Mouse (Mus musculus) embryonic facial prominence, embryonic 10.5 days (tissue): ENCODE measurements at regions not wholly inside any gene's neighbourhood (a gene's known extent, or its start where the extent isn't known, plus 50 kb on each side); places are given as distances from the start of the nearest gene placed in this dataset.

Experiments
- DNase-seq: peaks from one replicate; pipeline ENCODE4 v3.0.0-alpha.2; 2017; ENCODE audit warnings: low spot score
- H3K27ac ChIP-seq: fragments of 300-500 bp; sonication (generic); replicated peaks from 2 replicates; pipeline ENCODE4 v1.5.1; 2016; ENCODE audit warnings: mild to moderate bottlenecking
- H3K27me3 ChIP-seq: fragments of 300-500 bp; sonication (generic); replicated peaks from 2 replicates; pipeline ENCODE4 v1.6.1; 2016; ENCODE audit warnings: low read depth, mild to moderate bottlenecking; ENCODE audit not compliant: poor library complexity, severe bottlenecking
- H3K36me3 ChIP-seq: fragments of 300-500 bp; sonication (generic); replicated peaks from 2 replicates; pipeline ENCODE4 v1.6.1; 2016; ENCODE audit warnings: mild to moderate bottlenecking, moderate library complexity
- H3K4me1 ChIP-seq: fragments of 300-500 bp; sonication (generic); 2 replicates; pipeline ENCODE4 v1.6.1; 2016
- H3K4me3 ChIP-seq: fragments of 300-500 bp; sonication (generic); 2 replicates; pipeline ENCODE4 v1.5.1; 2016; ENCODE audit warnings: mild to moderate bottlenecking, moderate library complexity
- H3K9me3 ChIP-seq: fragments of 300-500 bp; sonication (generic); 2 replicates; pipeline ENCODE4 v1.6.1; 2016; ENCODE audit warnings: mild to moderate bottlenecking
- WGBS: fragments of 180-500 bp; shearing (Covaris S2); methylation state at CpG from one replicate; pipeline ENCODE4 v1.1.7; 2016; 5-methylcytosine and 5-hydroxymethylcytosine counted together

GRCm38 (mm10) chr16:30652692-30653091, 53.2 kb downstream of the Fam43a start:
- no peaks in the 10 kb centered on the region for H3K27me3 ChIP-seq
- H3K27ac ChIP-seq: no peak overlapping the region
- 80% methylated on average over 4 of the region's 4 CpGs for WGBS
- H3K4me3 ChIP-seq: no peak overlapping the region
- peaks cover 16% of the 10 kb centered on the region for H3K4me1 ChIP-seq
- H3K36me3 ChIP-seq: no peaks in the 10 kb centered on the region
- DNase-seq: no peak
- no peaks in the 10 kb centered on the region; the same call in 1 of the 2 replicates for H3K9me3 ChIP-seq

GRCm38 (mm10) chr16:30653806-30654205, 54.3 kb downstream of the Fam43a start:
- DNase-seq: no peak
- H3K36me3 ChIP-seq: no peaks in the 10 kb centered on the region
- H3K27me3 ChIP-seq: no peaks in the 10 kb centered on the region
- peaks cover 16% of the 10 kb centered on the region for H3K4me1 ChIP-seq
- WGBS: 88% methylated on average over 5 of the region's 5 CpGs
- H3K9me3 ChIP-seq: no peaks in the 10 kb centered on the region; the same call in 1 of the 2 replicates
- no peak overlapping the region for H3K4me3 ChIP-seq
- no peak overlapping the region for H3K27ac ChIP-seq

- Histone ChIP-seq H3K4me3 (no peak overlapping the region), H3K27ac (no peak overlapping the region), H3K36me3 (no peaks in the 10 kb centered on the region), H3K27me3 (no peaks in the 10 kb centered on the region), H3K4me1 (peaks cover 16% of the 10 kb centered on the region), H3K9me3 (no peaks in the 10 kb centered on the region; the same call in 1 of the 2 replicates)
- no peak for DNase-seq
- WGBS: 86% methylated on average over 9 of the region's 9 CpGs
These were observed 54.7 kb downstream of the Fam43a start for GRCm38 (mm10) chr16:30654226-30654625.

- H3K27ac ChIP-seq: no peak overlapping the region
- DNase-seq: peak; percentile 35
- WGBS: 45% methylated on average over 5 of the region's 5 CpGs
These were observed 56.3 kb downstream of the Fam43a start for GRCm38 (mm10) chr16:30655798-30656221.

GRCm38 (mm10) chr16:30656881-30657280, 57.4 kb downstream of the Fam43a start:
- Histone ChIP-seq H3K27me3 (no peaks in the 10 kb centered on the region), H3K36me3 (no peaks in the 10 kb centered on the region), H3K4me1 (peaks cover 28% of the 10 kb centered on the region), H3K4me3 (no peak overlapping the region), H3K27ac (peak overlapping the region; percentile 19; the same call in 1 of the 2 replicates), H3K9me3 (no peaks in the 10 kb centered on the region)
- WGBS: 90% methylated on average over 17 of the region's 17 CpGs
- DNase-seq: no peak

More at GRCm38 (mm10) chr16:30655798-30656221, 56.3 kb downstream of the Fam43a start:
- Histone ChIP-seq H3K27me3 (no peaks in the 10 kb centered on the region), H3K9me3 (no peaks in the 10 kb centered on the region), H3K4me3 (no peak overlapping the region), H3K4me1 (peaks cover 17% of the 10 kb centered on the region), H3K36me3 (no peaks in the 10 kb centered on the region)

- Histone ChIP-seq H3K27ac (no peak overlapping the region), H3K4me1 (peaks cover 44% of the 10 kb centered on the region), H3K4me3 (no peak overlapping the region), H3K9me3 (no peaks in the 10 kb centered on the region), H3K27me3 (0 out of 2 replicates have a peak, but pooled peaks cover 8% of the 10 kb centered on the region), H3K36me3 (no peaks in the 10 kb centered on the region)
- WGBS: 91% methylated on average over 4 of the region's 4 CpGs
- no peak for DNase-seq
These were observed 59.4 kb downstream of the Fam43a start for GRCm38 (mm10) chr16:30658921-30659320.

- WGBS: 60% methylated on average over 16 of the region's 16 CpGs
- H3K36me3 ChIP-seq: no peaks in the 10 kb centered on the region
- H3K27ac ChIP-seq: no peak overlapping the region; the same call in 1 of the 2 replicates
- no peak overlapping the region for H3K4me3 ChIP-seq
- DNase-seq: peak; percentile 29
- peaks cover 48% of the 10 kb centered on the region for H3K4me1 ChIP-seq
- H3K9me3 ChIP-seq: no peaks in the 10 kb centered on the region
- 0 out of 2 replicates have a peak, but pooled peaks cover 8% of the 10 kb centered on the region for H3K27me3 ChIP-seq
These were observed 61.8 kb downstream of the Fam43a start for GRCm38 (mm10) chr16:30661086-30661977.

- Histone ChIP-seq H3K27ac (no peak overlapping the region), H3K4me3 (no peak overlapping the region), H3K9me3 (no peaks in the 10 kb centered on the region), H3K36me3 (no peaks in the 10 kb centered on the region), H3K4me1 (peaks cover 42% of the 10 kb centered on the region), H3K27me3 (0 out of 2 replicates have a peak, but pooled peaks cover 8% of the 10 kb centered on the region)
- 75% methylated on average over 8 of the region's 8 CpGs for WGBS
- no peak for DNase-seq
These were observed 63.5 kb downstream of the Fam43a start for GRCm38 (mm10) chr16:30663055-30663454.

GRCm38 (mm10) chr16:30663971-30664370, 64.4 kb downstream of the Fam43a start:
- no peaks in the 10 kb centered on the region for H3K9me3 ChIP-seq
- DNase-seq: no peak
- no peak overlapping the region for H3K27ac ChIP-seq
- peaks cover 42% of the 10 kb centered on the region for H3K4me1 ChIP-seq
- no peak overlapping the region for H3K4me3 ChIP-seq
- no peaks in the 10 kb centered on the region for H3K36me3 ChIP-seq
- WGBS: 88% methylated on average over 3 of the region's 3 CpGs
- 0 out of 2 replicates have a peak, but pooled peaks cover 8% of the 10 kb centered on the region for H3K27me3 ChIP-seq

GRCm38 (mm10) chr16:30664433-30664832, 64.9 kb downstream of the Fam43a start:
- H3K27ac ChIP-seq: no peak overlapping the region
- 49% methylated on average over 4 of the region's 4 CpGs for WGBS
- DNase-seq: no peak
- H3K36me3 ChIP-seq: no peaks in the 10 kb centered on the region
- no peaks in the 10 kb centered on the region for H3K9me3 ChIP-seq
- 0 out of 2 replicates have a peak, but pooled peaks cover 8% of the 10 kb centered on the region for H3K27me3 ChIP-seq
- H3K4me3 ChIP-seq: no peak overlapping the region
- peaks cover 42% of the 10 kb centered on the region for H3K4me1 ChIP-seq

GRCm38 (mm10) chr16:30665881-30666280, 66.4 kb downstream of the Fam43a start:
- no peak for DNase-seq
- 65% methylated on average over 2 of the region's 2 CpGs for WGBS
- H3K4me1 ChIP-seq: peaks cover 40% of the 10 kb centered on the region
- 0 out of 2 replicates have a peak, but pooled peaks cover 8% of the 10 kb centered on the region for H3K27me3 ChIP-seq
- no peak overlapping the region for H3K27ac ChIP-seq
- no peaks in the 10 kb centered on the region for H3K36me3 ChIP-seq
- H3K4me3 ChIP-seq: no peak overlapping the region
- no peaks in the 10 kb centered on the region for H3K9me3 ChIP-seq

- Histone ChIP-seq H3K36me3 (no peaks in the 10 kb centered on the region), H3K9me3 (no peaks in the 10 kb centered on the region), H3K4me1 (peaks cover 15% of the 10 kb centered on the region), H3K4me3 (no peak overlapping the region), H3K27me3 (no peaks in the 10 kb centered on the region), H3K27ac (no peak overlapping the region)
- 77% methylated on average over 8 of the region's 8 CpGs for WGBS
- DNase-seq: no peak
These were observed 70.4 kb downstream of the Fam43a start for GRCm38 (mm10) chr16:30669883-30670282.

- H3K4me1 ChIP-seq: peaks cover 7% of the 10 kb centered on the region; the same call in 1 of the 2 replicates
- no peaks in the 10 kb centered on the region for H3K27me3 ChIP-seq
- H3K36me3 ChIP-seq: no peaks in the 10 kb centered on the region
- no peak for DNase-seq
- 89% methylated on average over 10 of the region's 10 CpGs for WGBS
- H3K4me3 ChIP-seq: no peak overlapping the region
- H3K9me3 ChIP-seq: no peaks in the 10 kb centered on the region
- no peak overlapping the region for H3K27ac ChIP-seq
These were observed 72.1 kb downstream of the Fam43a start for GRCm38 (mm10) chr16:30671584-30671983.
